Mouse (Mus musculus): ENCODE results near the gene Scap. TPM values are rescaled to one million over a fixed set of nuclear protein-coding genes. Genes with fewer than 3 reads are reported as not detected.

The Scap gene
- 43.2 TPM for polyA plus RNA-seq (2017; shearing (Covaris generic))

GRCm38 (mm10) chr9:110333135-110333895 is at the start of gene Scap:
Gene Scap, plus strand, starts transcription at chr9:110333288.

GRCm38 (mm10) chr9:110304969-110305651 is 28.0 kb upstream of the Scap start, which contains the start of gene Elp6:
Gene Elp6, plus strand, starts transcription at chr9:110305173.

GRCm38 (mm10) chr9:110408099-110408773 is 75.1 kb downstream of the Scap start, which contains the start of gene Ptpn23:
Gene Ptpn23, minus strand, starts transcription at chr9:110408213.

GRCm38 (mm10) chr9:110419511-110420112 is 86.5 kb downstream of the Scap start, which contains the start of gene Ngp:
Gene Ngp, plus strand, starts transcription at chr9:110419747.

Other genes starting within 250 kb of the Scap start
- 45.3 TPM for gene Smarcc1, start 215.6 kb upstream of the Scap start, polyA plus RNA-seq (2017; shearing (Covaris generic))
- gene Dhx30, start 215.5 kb upstream of the Scap start, polyA plus RNA-seq (2017; shearing (Covaris generic)) = 164 TPM
- not detected for gene Cspg5, start 89.5 kb upstream of the Scap start, polyA plus RNA-seq (2017; shearing (Covaris generic))
- gene Elp6, start 28.1 kb upstream of the Scap start, polyA plus RNA-seq (2017; shearing (Covaris generic)) = 16.1 TPM
- gene Ptpn23, start 74.9 kb downstream of the Scap start, polyA plus RNA-seq (2017; shearing (Covaris generic)) = 4.0 TPM
- not detected for gene Ngp, start 86.5 kb downstream of the Scap start, polyA plus RNA-seq (2017; shearing (Covaris generic))
- 12.5 TPM for gene Klhl18, start 143.4 kb downstream of the Scap start, polyA plus RNA-seq (2017; shearing (Covaris generic))
- 0.50 TPM for gene Kif9, start 143.7 kb downstream of the Scap start, polyA plus RNA-seq (2017; shearing (Covaris generic))
- 29.3 TPM for gene Setd2, start 199.3 kb downstream of the Scap start, polyA plus RNA-seq (2017; shearing (Covaris generic))